9 mouse cellular contexts compared by ENCODE assay signal in the genomic region with DNA sequence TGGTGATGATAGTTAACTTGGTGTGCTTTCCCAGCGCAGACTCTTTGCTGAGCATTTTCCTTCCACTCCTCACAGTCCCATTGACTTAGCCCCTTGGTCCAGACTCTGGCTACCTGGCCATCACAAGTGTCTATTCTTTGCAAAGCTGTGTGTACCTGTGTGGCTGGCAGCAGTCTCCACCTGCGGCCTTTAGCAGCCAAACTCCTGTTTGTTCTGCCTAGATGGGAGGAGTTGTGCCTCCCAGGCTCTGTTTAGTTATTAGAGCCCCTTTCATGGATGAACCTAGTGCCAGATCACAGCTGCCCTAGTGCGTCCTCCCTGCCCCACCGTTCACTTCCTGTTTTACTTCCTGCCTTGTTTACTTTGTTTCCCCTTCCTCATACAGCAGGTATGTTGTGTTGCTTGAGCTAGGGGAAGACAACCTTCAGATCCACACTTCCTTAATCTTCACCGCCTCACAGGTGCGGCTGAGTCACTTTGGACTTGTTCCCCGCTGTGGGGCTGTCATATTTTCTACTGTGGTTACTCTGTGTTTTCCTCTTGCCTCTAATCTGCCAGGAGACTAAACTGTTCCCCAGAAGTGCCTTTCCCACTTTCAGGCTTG. TPM values are rescaled to one million over a fixed set of nuclear protein-coding genes. Genes with fewer than 3 reads are reported as not detected.
DNase-seq lines count a peak whose midpoint lies in the region; ATAC-seq and TF ChIP-seq lines count a peak whose summit lies in the region.
"Had no signal": no experiment of that assay in that cellular context is flagged by ENCODE, and none has a peak within 500 bp of the region (broad histone marks: within the 10 kb centered on the region; RNA-seq: fewer than 3 reads in every experiment).

No protein-coding gene starts in this region.

- no peak overlapping the region for H3K4me2 ChIP-seq in limb, embryonic 12.5 days
- H3K4me2 ChIP-seq in liver, embryonic 16.5 days (ENCODE audit: low read depth, low read length): 0 out of 2 replicates have a peak overlapping the region, but pooled peaks have one; percentile 7
- H3K4me2 ChIP-seq in hindbrain, embryonic 11.5 days (replicated peaks; ENCODE audit: low read depth, low read length): no peak overlapping the region
- H3K4me2 ChIP-seq: embryonic facial prominence, embryonic 13.5 days had no signal

- no peaks in the 10 kb centered on the region for H3K27me3 ChIP-seq in limb, embryonic 12.5 days
- H3K27me3 ChIP-seq in limb, embryonic 10.5 days (ENCODE audit: low read depth, poor library complexity, severe bottlenecking): no peaks in the 10 kb centered on the region
- no peaks in the 10 kb centered on the region for H3K27me3 ChIP-seq in MEL (ENCODE audit: control insufficient read depth in 1 of 2, insufficient read depth in 2 of 2, low read length in 2 of 2)
- no peaks in the 10 kb centered on the region for H3K27me3 ChIP-seq in liver, embryonic 16.5 days (ENCODE audit: control insufficient read depth, insufficient read depth, low read depth, low read length)
- no peaks in the 10 kb centered on the region for H3K27me3 ChIP-seq in hindbrain, embryonic 11.5 days (ENCODE audit: control insufficient read depth, insufficient read depth, low read length)
- H3K27me3 ChIP-seq: embryonic facial prominence, embryonic 13.5 days had no signal

- H3K9me3 ChIP-seq in limb, embryonic 12.5 days: no peaks in the 10 kb centered on the region
- no peaks in the 10 kb centered on the region for H3K9me3 ChIP-seq in limb, embryonic 10.5 days (replicated peaks)
- H3K9me3 ChIP-seq in MEL (replicated peaks; ENCODE audit: insufficient read depth, low read length): no peaks in the 10 kb centered on the region
- H3K9me3 ChIP-seq in liver, embryonic 16.5 days (replicated peaks; ENCODE audit: control insufficient read depth, low read length): no peaks in the 10 kb centered on the region
- no peaks in the 10 kb centered on the region for H3K9me3 ChIP-seq in hindbrain, embryonic 11.5 days (ENCODE audit: control insufficient read depth, low read length)
- H3K9me3 ChIP-seq: embryonic facial prominence, embryonic 13.5 days had no signal

- TF ChIP-seq EP300 in MEL (IDR thresholded peaks at IDR 0.05; ENCODE audit: low read depth in 1 of 2, low read length in 2 of 2): no peak

- no peak for TF ChIP-seq CTCF in MEL (IDR thresholded peaks at IDR 0.05 in 2 of 3, conservative IDR thresholded peaks at IDR 0.05 in 1 of 3; ENCODE audit: control insufficient read depth in 1 of 3, insufficient read depth in 1 of 3, low read depth in 2 of 3, low read length in 3 of 3, poor library complexity in 1 of 3, severe bottlenecking in 1 of 3)

- H3K4me1 ChIP-seq in limb, embryonic 12.5 days (replicated peaks): 0 out of 2 replicates have a peak, but pooled peaks cover 8% of the 10 kb centered on the region
- peaks cover 10% of the 10 kb centered on the region for H3K4me1 ChIP-seq in limb, embryonic 10.5 days
- peaks cover 0 to 6% of the 10 kb centered on the region in 2 experiments; a peak in 2 of 4 replicates for H3K4me1 ChIP-seq in MEL (ENCODE audit: control insufficient read depth in 1 of 2, insufficient read depth in 2 of 2, low read length in 2 of 2)
- peaks cover 10% of the 10 kb centered on the region for H3K4me1 ChIP-seq in liver, embryonic 16.5 days (ENCODE audit: control insufficient read depth, low read depth, low read length)
- H3K4me1 ChIP-seq in hindbrain, embryonic 11.5 days (replicated peaks; ENCODE audit: control insufficient read depth, insufficient read depth, low read length): no peaks in the 10 kb centered on the region

- no peak overlapping the region for H3K4me3 ChIP-seq in limb, embryonic 12.5 days (replicated peaks)
- no peak overlapping the region for H3K4me3 ChIP-seq in limb, embryonic 10.5 days
- no peak overlapping the region for H3K4me3 ChIP-seq in MEL (ENCODE audit: control insufficient read depth in 1 of 2, insufficient read depth in 1 of 2, low read depth in 2 of 2, low read length in 2 of 2)
- no peak overlapping the region for H3K4me3 ChIP-seq in liver, embryonic 16.5 days (ENCODE audit: low read depth, low read length)
- H3K4me3 ChIP-seq in hindbrain, embryonic 11.5 days (ENCODE audit: low read depth, low read length): no peak overlapping the region
- H3K4me3 ChIP-seq: embryonic facial prominence, embryonic 13.5 days had no signal

- peak overlapping the region; percentile 23; the same call in 1 of the 2 replicates for H3K27ac ChIP-seq in limb, embryonic 12.5 days
- H3K27ac ChIP-seq in limb, embryonic 10.5 days: no peak overlapping the region
- no peak overlapping the region for H3K27ac ChIP-seq in MEL (ENCODE audit: control insufficient read depth, low read depth, low read length)
- H3K27ac ChIP-seq in liver, embryonic 16.5 days (ENCODE audit: low read length): peak overlapping the region; percentile 63
- no peak overlapping the region for H3K27ac ChIP-seq in hindbrain, embryonic 11.5 days (ENCODE audit: low read depth, low read length)
- H3K27ac ChIP-seq: embryonic facial prominence, embryonic 13.5 days had no signal

- peaks cover 11% of the 10 kb centered on the region; the same call in 1 of the 2 replicates for H3K36me3 ChIP-seq in limb, embryonic 12.5 days
- peaks cover 6% of the 10 kb centered on the region; the same call in 1 of the 2 replicates for H3K36me3 ChIP-seq in limb, embryonic 10.5 days
- H3K36me3 ChIP-seq in MEL (ENCODE audit: control insufficient read depth in 1 of 2, insufficient read depth in 2 of 2, low read length in 2 of 2): peaks cover 0 to 2% of the 10 kb centered on the region in 2 experiments; a peak in 3 of 4 replicates
- H3K36me3 ChIP-seq in liver, embryonic 16.5 days (ENCODE audit: control insufficient read depth, insufficient read depth): no peaks in the 10 kb centered on the region
- H3K36me3 ChIP-seq in hindbrain, embryonic 11.5 days (ENCODE audit: control insufficient read depth, insufficient read depth, low read length): no peaks in the 10 kb centered on the region

- DNase-seq in limb, embryonic 10.5 days (ENCODE audit: low spot score): no peak
- DNase-seq in MEL (ENCODE audit: low read depth, low spot score): peak; percentile 43
- peak; percentile 10 to 46 for DNase-seq in thymus, adult 18-20 months
- DNase-seq in hindbrain, embryonic 11.5 days (ENCODE audit: low spot score): no peak
- no peak for DNase-seq in heart, postnatal 36 days
- no peak for DNase-seq in cerebellum, adult 9-10 months

- intact Hi-C loops in heart, postnatal 36 days (cut with DNase I): no loop called here

- no peak for ATAC-seq in limb, embryonic 12.5 days (ENCODE audit: insufficient number of reproducible peaks, insufficient read depth, low FRiP score, low TSS enrichment, low read depth)
- peak; percentile 70 for ATAC-seq in liver, embryonic 16.5 days (ENCODE audit: low read depth)
- no peak for ATAC-seq in hindbrain, embryonic 11.5 days (ENCODE audit: low FRiP score)

- no peak for TF ChIP-seq POLR2A in MEL (IDR thresholded peaks at IDR 0.05; ENCODE audit: control insufficient read depth in 1 of 2, insufficient read depth in 1 of 2, low read depth in 1 of 2, low read length in 2 of 2, poor library complexity in 1 of 2)

- WGBS in limb, embryonic 12.5 days: 67% methylated on average over 7 of the region's 7 CpGs
- 83% methylated on average over 7 of the region's 7 CpGs for WGBS in limb, embryonic 10.5 days
- 42% methylated on average over 7 of the region's 7 CpGs for WGBS in liver, embryonic 16.5 days (ENCODE audit: insufficient replicate concordance)
- 80% methylated on average over 7 of the region's 7 CpGs for WGBS in hindbrain, embryonic 11.5 days

- H3K79me2 ChIP-seq in MEL (ENCODE audit: control insufficient read depth, insufficient read depth, low read length, poor library complexity): peaks cover 7% of the 10 kb centered on the region; the same call in 1 of the 2 replicates

- TF ChIP-seq RAD21 in MEL (IDR thresholded peaks at IDR 0.05; ENCODE audit: low read depth, low read length): no peak

- H3K9ac ChIP-seq in limb, embryonic 12.5 days (replicated peaks): no peak overlapping the region
- H3K9ac ChIP-seq in MEL (ENCODE audit: control insufficient read depth, low read depth, low read length, poor library complexity, severe bottlenecking): no peak overlapping the region
- no peak overlapping the region for H3K9ac ChIP-seq in liver, embryonic 16.5 days (ENCODE audit: low read depth, low read length)
- no peak overlapping the region for H3K9ac ChIP-seq in hindbrain, embryonic 11.5 days (ENCODE audit: low read depth, low read length)
- H3K9ac ChIP-seq: embryonic facial prominence, embryonic 13.5 days had no signal

RNA-seq across cellular contexts. Expression of a gene that starts 11.3 kb away (rescaled TPM):
- polyA plus RNA-seq in limb, embryonic 12.5 days (2016; fragmentation: Nextera tagmentation; extraction: Ambion mirVana): 58.3 and 58.5 TPM in 2 replicates
- 46.9 and 57.3 TPM in 2 replicates for polyA plus RNA-seq in limb, embryonic 10.5 days (2016; fragmentation: Nextera tagmentation; extraction: Ambion mirVana)
- 32.5 and 35.4 TPM in 2 replicates for total RNA-seq in MEL (2012; rRNA removed)
- 10 to 100 TPM in 1 of 2 experiments, not detected in 1; 74.8 TPM for polyA plus RNA-seq in MEL (2012; ENCODE audit: insufficient read depth in 1 of 2, insufficient read length in 2 of 2, low read depth in 1 of 2, low replicate concordance in 2 of 2, missing spikeins in 1 of 2)
- polyA plus RNA-seq in liver, embryonic 16.5 days (2015; fragmentation: Nextera tagmentation; extraction: Ambion mirVana): 68.8 and 69.6 TPM in 2 replicates
- polyA plus RNA-seq in hindbrain, embryonic 11.5 days (2014; fragmentation: Nextera tagmentation; extraction: Ambion mirVana): 62.3 and 69.6 TPM in 2 replicates
- 10 to 100 TPM; 92.1 to 94.7 TPM for total RNA-seq in heart, postnatal 36 days (2021)

RNA-seq across cellular contexts. Expression of a gene that starts 11.4 kb away (rescaled TPM):
- 0.36 and 0.74 TPM in 2 replicates for polyA plus RNA-seq in limb, embryonic 12.5 days (2016; fragmentation: Nextera tagmentation; extraction: Ambion mirVana)
- polyA plus RNA-seq in limb, embryonic 10.5 days (2016; fragmentation: Nextera tagmentation; extraction: Ambion mirVana): 0.44 and 0.67 TPM in 2 replicates
- 0.27 and 0.29 TPM in 2 replicates for total RNA-seq in MEL (2012; rRNA removed)
- under 1 TPM in 1 of 2 experiments, not detected in 1; 0.88 TPM for polyA plus RNA-seq in MEL (2012; ENCODE audit: insufficient read depth in 1 of 2, insufficient read length in 2 of 2, low read depth in 1 of 2, low replicate concordance in 2 of 2, missing spikeins in 1 of 2)
- polyA plus RNA-seq in liver, embryonic 16.5 days (2015; fragmentation: Nextera tagmentation; extraction: Ambion mirVana): 0.14 and 0.34 TPM in 2 replicates
- polyA plus RNA-seq in hindbrain, embryonic 11.5 days (2014; fragmentation: Nextera tagmentation; extraction: Ambion mirVana): 0.40 and 0.49 TPM in 2 replicates
- total RNA-seq in heart, postnatal 36 days (2021): under 1 TPM; 0.06 to 0.11 TPM

RNA-seq across cellular contexts. Expression of a gene that starts 59.3 kb away (rescaled TPM):
- polyA plus RNA-seq in limb, embryonic 12.5 days (2016; fragmentation: Nextera tagmentation; extraction: Ambion mirVana): 88.2 and 90.2 TPM in 2 replicates
- 57.9 and 67.9 TPM in 2 replicates for polyA plus RNA-seq in limb, embryonic 10.5 days (2016; fragmentation: Nextera tagmentation; extraction: Ambion mirVana)
- total RNA-seq in MEL (2012; rRNA removed): 17.0 and 25.0 TPM in 2 replicates
- 10 to 100 TPM in 1 of 2 experiments, not detected in 1; 28.2 TPM for polyA plus RNA-seq in MEL (2012; ENCODE audit: insufficient read depth in 1 of 2, insufficient read length in 2 of 2, low read depth in 1 of 2, low replicate concordance in 2 of 2, missing spikeins in 1 of 2)
- polyA plus RNA-seq in liver, embryonic 16.5 days (2015; fragmentation: Nextera tagmentation; extraction: Ambion mirVana): 101 and 110 TPM in 2 replicates
- polyA plus RNA-seq in hindbrain, embryonic 11.5 days (2014; fragmentation: Nextera tagmentation; extraction: Ambion mirVana): 87.1 and 89.1 TPM in 2 replicates
- 1 to 10 TPM; 1.7 TPM for total RNA-seq in heart, postnatal 36 days (2021)

RNA-seq across cellular contexts. Expression of a gene that starts 59.4 kb away (rescaled TPM):
- polyA plus RNA-seq in limb, embryonic 12.5 days (2016; fragmentation: Nextera tagmentation; extraction: Ambion mirVana): 32.2 and 37.5 TPM in 2 replicates
- 35.4 and 38.7 TPM in 2 replicates for polyA plus RNA-seq in limb, embryonic 10.5 days (2016; fragmentation: Nextera tagmentation; extraction: Ambion mirVana)
- total RNA-seq in MEL (2012; rRNA removed): 18.1 and 26.4 TPM in 2 replicates
- 10 to 100 TPM in 1 of 2 experiments, not detected in 1; 29.6 TPM for polyA plus RNA-seq in MEL (2012; ENCODE audit: insufficient read depth in 1 of 2, insufficient read length in 2 of 2, low read depth in 1 of 2, low replicate concordance in 2 of 2, missing spikeins in 1 of 2)
- 36.1 and 41.4 TPM in 2 replicates for polyA plus RNA-seq in liver, embryonic 16.5 days (2015; fragmentation: Nextera tagmentation; extraction: Ambion mirVana)
- 30.7 and 33.2 TPM in 2 replicates for polyA plus RNA-seq in hindbrain, embryonic 11.5 days (2014; fragmentation: Nextera tagmentation; extraction: Ambion mirVana)
- under 1 TPM; 0.24 to 0.56 TPM for total RNA-seq in heart, postnatal 36 days (2021)

Comparison
In these comparisons a context has a peak if more than half of its experiments do, and no peak if none do; other contexts are left out.
1. H3K27ac ChIP-seq: peak in limb, embryonic 12.5 days (single experiment) and liver, embryonic 16.5 days (single experiment); none in limb, embryonic 10.5 days (single experiment), MEL (single experiment) and hindbrain, embryonic 11.5 days (single experiment).
2. DNase-seq: peak in MEL (single experiment) and thymus, adult 18-20 months (2 of 2); none in limb, embryonic 10.5 days (single experiment), hindbrain, embryonic 11.5 days (single experiment), heart, postnatal 36 days (0 of 2) and cerebellum, adult 9-10 months (single experiment).